Mouse (Mus musculus) monocyte, adult 2 months (primary cell): Measurements from ENCODE around the gene Prss53.
A peak's percentile ranks its signal among the peaks of the same experiment; 100 is the strongest.
"Not testable (repeated sequence)": the region's sequence is repeated elsewhere in the genome, so short reads cannot be mapped to it uniquely, and the experiment has no call there.

Experiments
- DNase-seq, 2 experiments: peaks; one replicate each; pipeline ENCODE4 v3.0.0; 2022; ENCODE audit warnings: low spot score in 2 of 2, low read depth in 1 of 2

Prss53 gene

GRCm38 (mm10) chr7:127912938-127913337 is 22.2 kb upstream of the Prss53 start:
- DNase-seq = no peak

DNA sequence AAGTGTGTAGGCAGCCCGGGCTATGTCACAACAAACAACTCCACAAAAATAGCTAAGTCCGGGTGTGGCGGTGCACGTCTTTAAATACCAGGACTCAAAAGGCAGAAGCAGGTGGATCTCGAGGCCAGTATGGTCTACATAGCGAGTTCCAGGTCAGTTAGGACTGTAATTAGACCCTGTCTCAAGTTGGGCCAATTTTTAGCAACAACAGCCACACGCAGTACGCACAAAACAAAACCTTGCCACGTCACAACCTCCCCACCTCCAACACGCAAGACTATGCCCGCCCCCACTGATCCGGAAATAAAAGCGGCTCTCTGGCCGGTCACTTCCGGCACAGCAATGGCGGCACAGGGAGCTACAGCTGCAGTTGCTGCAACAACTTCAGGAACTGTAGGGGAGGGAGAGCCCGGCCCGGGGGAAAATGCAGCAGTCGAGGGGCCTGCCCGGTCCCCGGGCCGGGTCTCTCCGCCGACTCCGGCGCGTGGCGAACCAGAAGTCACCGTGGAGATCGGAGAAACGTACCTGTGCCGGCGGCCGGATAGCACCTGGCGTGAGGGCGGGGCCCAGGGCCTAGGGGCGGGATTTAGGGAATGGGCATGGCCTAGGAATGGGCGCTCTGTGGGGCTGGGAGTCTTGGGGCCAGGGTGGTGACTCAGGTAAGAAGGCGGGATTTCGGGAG is 21.6 kb upstream of the Prss53 start, which contains the start of gene Kat8:
Kat8 (plus strand) TSS at position 327 of the 682 bp plus-strand sequence.
- DNase-seq = peak in 1 of 2 experiments; percentile 70

DNA sequence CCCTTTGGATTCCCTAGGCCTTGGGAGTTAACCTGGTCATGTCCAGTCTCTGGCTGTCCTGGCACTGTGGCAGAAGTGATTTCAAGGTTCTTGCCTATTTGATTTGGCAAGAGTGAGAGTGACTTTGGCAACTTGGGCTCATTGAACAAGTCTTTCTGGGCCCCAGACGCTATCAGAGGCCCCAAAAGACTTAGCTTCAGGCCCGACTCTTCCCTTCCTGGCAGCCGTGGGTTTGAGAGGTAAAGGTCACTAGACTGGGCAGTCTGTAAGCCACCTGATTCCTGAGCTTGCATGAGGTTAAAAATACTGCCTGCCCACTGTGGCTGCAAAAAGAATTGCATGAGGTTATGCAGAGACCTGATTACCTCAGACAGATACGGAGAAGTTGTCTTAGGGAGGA is 17.9 kb upstream of the Prss53 start:
- no peak for DNase-seq

DNA sequence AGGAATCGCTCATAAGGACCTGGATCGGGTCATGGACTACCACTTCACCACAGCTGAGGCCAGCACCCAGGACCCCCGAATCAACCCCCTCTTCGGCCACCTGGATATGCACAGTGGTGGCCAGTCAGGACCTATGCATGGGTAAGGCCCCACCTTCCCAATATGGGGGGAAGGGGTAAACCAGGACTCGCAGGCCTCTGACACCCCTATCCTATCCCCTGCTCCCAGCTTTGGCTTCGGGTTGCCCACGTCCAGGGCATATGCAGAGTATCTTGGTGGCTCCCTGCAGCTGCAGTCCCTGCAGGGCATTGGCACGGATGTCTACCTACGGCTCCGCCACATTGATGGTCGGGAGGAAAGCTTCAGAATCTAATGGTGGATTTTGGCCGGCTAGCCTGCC is 17.2 kb upstream of the Prss53 start:
- DNase-seq = no peak

- DNase-seq = no peak
These were observed 13.4 kb upstream of the Prss53 start, which contains the start of gene Bckdk for GRCm38 (mm10) chr7:127903971-127904796. Gene Bckdk, plus strand, starts transcription at chr7:127904082.

GRCm38 (mm10) chr7:127901772-127902171 is 11.0 kb upstream of the Prss53 start:
- no peak for DNase-seq

DNA sequence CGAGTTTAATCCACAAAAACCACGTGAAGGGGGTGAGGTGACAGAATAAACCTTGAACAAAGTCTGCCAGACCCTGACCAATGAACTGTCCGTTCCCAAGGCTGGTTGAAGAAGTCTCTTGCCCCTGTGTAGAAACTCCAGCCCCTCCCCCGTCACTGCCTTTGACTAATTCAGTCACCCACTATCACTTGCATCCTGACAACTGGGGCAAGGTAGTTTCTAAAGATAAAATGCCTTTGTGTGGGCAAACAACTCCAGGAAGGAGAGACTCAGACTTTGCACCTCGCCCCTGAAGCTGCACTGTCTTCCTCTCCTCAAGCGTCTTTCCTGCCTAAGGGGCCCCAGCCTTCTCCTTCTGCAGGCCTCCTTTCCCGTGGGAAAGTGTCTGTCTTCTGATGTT is 9.2 kb upstream of the Prss53 start:
- no peak for DNase-seq

DNA sequence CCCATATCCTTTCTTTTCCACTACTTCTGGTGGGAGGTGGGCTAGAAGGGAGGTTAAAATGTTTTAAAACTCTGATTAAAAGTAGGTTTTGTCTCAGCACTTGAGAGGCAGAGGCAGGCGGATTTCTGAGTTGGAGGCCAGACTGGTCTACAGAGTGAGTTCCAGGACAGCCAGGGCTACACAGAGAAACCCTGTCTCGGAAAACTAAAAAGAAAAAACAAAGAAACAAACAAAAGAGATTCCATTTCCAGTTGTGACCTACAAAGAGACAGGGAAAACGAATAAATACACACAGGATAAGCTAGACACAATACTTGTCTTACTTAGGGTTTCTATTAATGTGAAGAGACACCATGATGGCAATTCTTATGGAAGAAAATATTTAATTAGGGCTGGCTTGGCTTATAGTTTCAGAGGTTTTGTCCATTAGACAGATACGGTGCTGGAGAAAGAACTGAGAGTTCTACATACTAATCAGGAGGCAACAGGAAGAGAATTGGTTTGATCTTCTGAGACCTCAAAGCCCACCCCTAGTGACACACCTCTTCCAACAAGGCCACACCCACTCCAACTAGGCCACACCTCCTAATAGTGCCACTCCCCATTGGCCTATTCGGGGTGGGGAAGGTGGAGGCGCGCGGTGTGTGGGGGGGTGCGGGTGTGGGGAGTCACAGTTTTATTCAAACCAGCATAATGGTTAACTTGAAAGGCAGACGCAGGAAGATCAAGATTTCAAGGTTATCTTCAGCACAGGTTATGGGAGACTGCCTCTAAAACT is 7.6 kb upstream of the Prss53 start:
- DNase-seq = no peak

GRCm38 (mm10) chr7:127897542-127897941 is 6.8 kb upstream of the Prss53 start:
- DNase-seq = no peak

- DNase-seq = peak in 1 of 2 experiments; percentile 55
These were observed 5.6 kb upstream of the Prss53 start for GRCm38 (mm10) chr7:127896384-127896783.

DNA sequence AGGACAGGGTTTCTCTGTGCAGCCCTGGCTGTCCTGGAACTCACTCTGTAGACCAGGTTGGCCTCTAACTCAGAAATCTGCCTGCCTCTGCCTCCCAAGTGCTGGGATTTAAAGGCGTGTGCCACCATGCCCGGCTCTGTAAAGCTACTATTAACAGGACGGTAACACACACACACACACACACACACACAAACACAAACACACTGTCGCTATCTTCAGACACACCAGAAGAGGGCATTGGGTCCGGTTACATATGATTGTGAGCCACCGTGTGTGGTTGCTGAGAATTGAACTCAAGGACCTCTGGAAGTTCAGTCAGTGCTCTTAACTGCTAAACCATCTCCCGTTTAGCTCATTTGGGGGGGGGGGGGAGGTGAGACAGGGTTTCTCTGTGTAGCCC is 5.1 kb upstream of the Prss53 start:
- not testable (repeated sequence) for DNase-seq

- DNase-seq = peak; percentile 75 to 82
These were observed 4.7 kb upstream of the Prss53 start, which contains the start of the genes Gm21974 and Vkorc1 for GRCm38 (mm10) chr7:127895442-127895841. Gene Gm21974, minus strand, starts transcription at chr7:127895454. Gene Vkorc1, minus strand, starts transcription at chr7:127895617.

DNA sequence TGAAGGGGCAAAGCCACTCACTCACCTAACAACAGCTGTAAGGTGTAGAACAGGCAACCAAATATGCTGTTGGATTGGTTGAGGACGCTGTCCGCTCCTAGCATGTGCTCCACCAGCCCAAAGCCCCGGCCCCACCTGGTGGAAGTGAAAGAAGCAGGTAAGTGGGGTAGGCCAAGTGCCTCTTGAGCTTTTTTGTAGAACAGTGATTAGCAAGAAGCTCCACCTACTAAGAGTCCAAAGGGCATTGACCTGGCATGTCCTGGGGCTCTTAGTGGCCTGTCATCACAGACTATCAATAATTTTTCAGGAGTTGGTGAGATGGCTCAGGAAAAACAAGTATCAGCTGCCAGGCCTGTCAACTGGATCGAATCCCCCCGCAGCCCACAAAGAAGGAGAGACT is 3.7 kb upstream of the Prss53 start:
- DNase-seq = no peak

DNA sequence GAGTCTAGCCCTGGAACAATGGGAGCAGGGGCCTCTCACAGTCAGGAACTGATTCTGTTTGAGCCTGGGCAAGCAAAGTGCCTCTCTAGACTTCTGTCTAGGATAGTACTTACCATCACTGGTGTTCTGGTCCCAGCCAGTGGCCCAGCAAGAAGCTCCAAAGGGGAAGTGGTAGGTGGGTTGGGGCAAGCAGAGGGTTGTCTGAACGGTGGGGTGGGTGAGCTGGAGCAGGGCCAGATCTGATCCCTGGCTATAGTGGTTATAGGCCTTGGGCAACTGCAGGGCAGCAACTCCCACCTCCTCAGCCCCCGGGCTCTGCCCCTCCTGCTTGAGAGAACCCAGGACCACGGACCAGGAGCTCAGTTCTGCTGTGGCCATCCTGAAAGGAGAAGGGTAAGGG is 1.9 kb downstream of the Prss53 start:
- no peak for DNase-seq

DNA sequence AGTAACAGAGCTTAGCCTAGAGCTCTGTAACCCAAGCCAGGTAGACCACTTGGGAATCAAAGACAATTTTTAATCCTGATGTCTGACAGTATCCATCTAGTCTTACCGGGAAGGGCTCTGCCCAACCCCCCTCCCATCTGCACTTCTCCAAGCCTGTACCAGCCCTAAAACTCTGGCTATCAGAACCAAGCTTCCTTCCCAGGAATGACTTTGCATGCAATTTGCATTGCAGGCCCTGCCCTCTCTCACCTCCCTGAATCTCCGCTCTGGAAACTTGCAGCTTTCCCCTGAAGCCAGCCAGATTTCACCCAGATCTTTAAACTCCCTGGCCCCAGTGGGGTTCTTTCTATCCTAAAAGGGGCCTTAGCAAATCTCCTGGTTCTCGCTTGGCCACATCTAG is 3.0 kb downstream of the Prss53 start:
- no peak for DNase-seq

DNA sequence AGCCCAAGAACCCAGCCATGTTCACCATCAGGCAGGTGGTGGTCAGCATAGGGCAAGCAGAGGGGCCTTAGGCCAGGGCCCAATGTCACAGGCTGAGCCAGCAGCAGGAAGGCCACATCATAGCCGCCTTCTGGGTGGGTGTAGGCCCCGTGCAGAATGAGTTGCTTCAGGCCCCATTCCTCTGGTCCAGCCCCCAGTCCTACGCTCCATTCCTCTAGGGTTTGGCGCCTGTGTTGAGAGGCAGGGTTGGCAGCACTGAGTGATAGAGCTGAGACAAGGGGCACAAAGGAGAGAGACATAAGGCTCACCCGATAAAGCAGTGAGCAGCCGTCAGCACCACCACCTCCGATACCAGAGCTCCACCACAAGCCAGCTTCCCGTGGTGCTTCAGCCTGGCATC is 3.6 kb downstream of the Prss53 start:
- no peak for DNase-seq

- DNase-seq = no peak
These were observed 4.2 kb downstream of the Prss53 start for GRCm38 (mm10) chr7:127886551-127886950.

- DNase-seq = no peak
These were observed 4.8 kb downstream of the Prss53 start for GRCm38 (mm10) chr7:127885951-127886350.

GRCm38 (mm10) chr7:127880431-127880830 is 10.3 kb downstream of the Prss53 start:
- DNase-seq = no peak

GRCm38 (mm10) chr7:127879301-127879700 is 11.5 kb downstream of the Prss53 start:
- DNase-seq = no peak
